Comparison of ENCODE assay signal across 25 mouse cellular contexts in genomic region chr6:84208589-84208988, GRCm38 (mm10).
DNase-seq lines count a peak whose midpoint lies in the region; ATAC-seq and TF ChIP-seq lines count a peak whose summit lies in the region.
"Had no signal": no experiment of that assay in that cellular context is flagged by ENCODE, and none has a peak within 500 bp of the region (broad histone marks: within the 10 kb centered on the region; RNA-seq: fewer than 3 reads in every experiment).

No protein-coding gene starts in this region.

- no peak for TF ChIP-seq POLR2A in heart, adult 2 months (IDR thresholded peaks at IDR 0.05; ENCODE audit: insufficient read depth, low read depth, low read length)

- peak overlapping the region; percentile 81 for H3K27ac ChIP-seq in heart, adult 2 months
- H3K27ac ChIP-seq in layer of hippocampus, adult 2 months, result no peak overlapping the region
- H3K27ac ChIP-seq: embryonic facial prominence, embryonic 10.5 days; embryonic facial prominence, embryonic 12.5 days; forebrain, embryonic 13.5 days had no signal

- H3K27me3 ChIP-seq in heart, adult 2 months (ENCODE audit: control insufficient read depth, insufficient read depth, low read length), result no peaks in the 10 kb centered on the region
- H3K27me3 ChIP-seq: embryonic facial prominence, embryonic 12.5 days; forebrain, embryonic 13.5 days; Patski had no signal

- intact Hi-C loops in heart, adult 2 months (cut with DNase I), result no loop called here
- intact Hi-C loops in heart, postnatal 14 days (cut with DNase I), result no loop called here

- WGBS in heart, adult 2 months, result 77% methylated on average over 4 of the region's 4 CpGs

- no peak overlapping the region for H3K9ac ChIP-seq in heart, adult 2 months (ENCODE audit: low read depth, low read length)
- H3K9ac ChIP-seq: embryonic facial prominence, embryonic 12.5 days; forebrain, embryonic 13.5 days had no signal

- H3K4me3 ChIP-seq in heart, adult 2 months, result no peak overlapping the region
- H3K4me3 ChIP-seq in layer of hippocampus, adult 2 months, result no peak overlapping the region
- H3K4me3 ChIP-seq: embryonic facial prominence, embryonic 10.5 days; embryonic facial prominence, embryonic 12.5 days; forebrain, embryonic 13.5 days had no signal

- no peak for DNase-seq in heart, adult 2 months
- DNase-seq in heart, postnatal 14 days, result no peak
- DNase-seq in frontal cortex, adult 2 months (ENCODE audit: extremely low spot score in 1 of 2, low spot score in 1 of 2), result no peak
- DNase-seq in layer of hippocampus, adult 2 months (ENCODE audit: low spot score in 2 of 2), result no peak
- no peak for DNase-seq in adrenal gland, postnatal 25 days
- DNase-seq: adrenal gland, adult 8-10 months; adrenal gland, postnatal 14 days; B cell, adult 2 months; cerebellum, adult 11 months; cerebellum, adult 18-20 months; cerebellum, adult 8-10 months; cerebellum, adult 9-11 months; cerebellum, postnatal 14 days; cerebellum, postnatal 36 days had no signal

- H3K79me2 ChIP-seq in heart, adult 2 months (replicated peaks; ENCODE audit: control insufficient read depth, insufficient read depth, low read length), result no peaks in the 10 kb centered on the region

- ATAC-seq in common myeloid progenitor, adult 5-6 weeks (replicated peaks; ENCODE audit: low read depth, poor library complexity, severe bottlenecking), result peak; percentile 69; the same call in 1 of the 2 replicates
- peak; percentile 13 to 40; a peak in 2 of 4 replicates for ATAC-seq in hematopoietic stem cell, adult 5-6 weeks (replicated peaks in 1 of 2; ENCODE audit: insufficient read depth in 1 of 2, low FRiP score in 2 of 2, low TSS enrichment in 1 of 2, low read depth in 1 of 2, poor library complexity in 2 of 2, severe bottlenecking in 2 of 2)
- peak; percentile 78 for ATAC-seq in megakaryocyte progenitor cell, adult 5-6 weeks (replicated peaks; ENCODE audit: poor library complexity)
- ATAC-seq: activated CD4-positive, CD25-positive, alpha-beta regulatory T cell, adult 4 months; CD4-positive, CD25-positive, alpha-beta regulatory T cell, adult 4 months; forebrain, embryonic 13.5 days; forebrain, embryonic 16.5 days; Patski had no signal

- no peaks in the 10 kb centered on the region for H3K36me3 ChIP-seq in heart, adult 2 months (ENCODE audit: control insufficient read depth, insufficient read depth, low read length)
- H3K36me3 ChIP-seq: embryonic facial prominence, embryonic 10.5 days; embryonic facial prominence, embryonic 12.5 days; G1E had no signal

- H3K4me1 ChIP-seq in heart, adult 2 months (ENCODE audit: control insufficient read depth, insufficient read depth, low read length), result peaks cover 15% of the 10 kb centered on the region
- H3K4me1 ChIP-seq: forebrain, embryonic 13.5 days had no signal

- no peak for TF ChIP-seq EP300 in heart, adult 2 months (IDR thresholded peaks at IDR 0.05; ENCODE audit: insufficient read depth, low read depth, low read length)

- no peak for TF ChIP-seq CTCF in heart, adult 2 months (IDR thresholded peaks at IDR 0.05)
- no peak for TF ChIP-seq CTCF in layer of hippocampus, adult 2 months (conservative IDR thresholded peaks at IDR 0.05)

Comparison
In these comparisons a context has a peak if more than half of its experiments do, and no peak if none do; other contexts are left out.
1. ATAC-seq: peak in every context shown above with its lines; median percentile 78 in megakaryocyte progenitor cell, adult 5-6 weeks; 69 in common myeloid progenitor, adult 5-6 weeks; 26 in hematopoietic stem cell, adult 5-6 weeks.